Mouse (Mus musculus): Measurements from ENCODE around the gene BB287469.
"Not testable (repeated sequence)": the region's sequence is repeated elsewhere in the genome, so short reads cannot be mapped to it uniquely, and the experiment has no call there.

- not testable (repeated sequence) for TF ChIP-seq CTCF (IDR thresholded peaks at IDR 0.05; ENCODE audit: low read depth, low read length); POLR2A (IDR thresholded peaks at IDR 0.05; ENCODE audit: extremely low read depth, insufficient read depth, low read length)
Observed at GRCm38 (mm10) chr12:87795212-87795611, 21.2 kb upstream of the BB287469 start, which contains the start of gene Gm21936.

Measured in liver, adult 2 months (tissue).